8 mouse cellular contexts compared by ENCODE assay signal in genomic region chr9:58823139-58823917, GRCm38 (mm10). TPM values are rescaled to one million over a fixed set of nuclear protein-coding genes. Genes with fewer than 3 reads are reported as not detected.
DNase-seq lines count a peak whose midpoint lies in the region; ATAC-seq and TF ChIP-seq lines count a peak whose summit lies in the region.

Hcn4 (plus strand) TSS chr9:58823412.

- peaks cover 5% of the 10 kb centered on the region; the same call in 1 of the 2 replicates for H3K27me3 ChIP-seq in forebrain, embryonic 16.5 days (replicated peaks; ENCODE audit: control insufficient read depth, insufficient read depth, low read length)
- peaks cover 79% of the 10 kb centered on the region for H3K27me3 ChIP-seq in liver, embryonic 11.5 days (replicated peaks; ENCODE audit: control insufficient read depth, insufficient read depth, low read length)
- peaks cover 39% of the 10 kb centered on the region for H3K27me3 ChIP-seq in small intestine, adult 2 months (ENCODE audit: control insufficient read depth, insufficient read depth, low read length)

- peak within 1 kb of the TSS; percentile 88 for H3K4me2 ChIP-seq in forebrain, embryonic 16.5 days (ENCODE audit: low read length)
- H3K4me2 ChIP-seq in liver, embryonic 11.5 days, result peak within 1 kb of the TSS; percentile 82

- ATAC-seq in forebrain, embryonic 16.5 days, result peak; percentile 47
- no peak for ATAC-seq in liver, embryonic 11.5 days (replicated peaks; ENCODE audit: low FRiP score)

- peak within 1 kb of the TSS; percentile 80 for H3K4me3 ChIP-seq in forebrain, embryonic 16.5 days (replicated peaks; ENCODE audit: low read length)
- H3K4me3 ChIP-seq in liver, embryonic 11.5 days (ENCODE audit: low read depth, low read length), result peak within 1 kb of the TSS; percentile 59
- H3K4me3 ChIP-seq in small intestine, adult 2 months (ENCODE audit: low read depth, low read length), result peak within 1 kb of the TSS; percentile 63

- DNase-seq in embryo, embryonic 10 days (ENCODE audit: low spot score), result peak; percentile 54
- DNase-seq in embryo, embryonic 10.5 days (ENCODE audit: low spot score), result no peak
- DNase-seq in ovary, postnatal 10 days (ENCODE audit: low spot score), result peak; percentile 4
- DNase-seq in ovary, adult 18-20 months (ENCODE audit: low spot score), result no peak
- DNase-seq in liver, embryonic 11.5 days (ENCODE audit: low spot score), result peak; percentile 47
- no peak for DNase-seq in urinary bladder, postnatal 36 days (ENCODE audit: low spot score in 2 of 2)

- no peaks in the 10 kb centered on the region for H3K9me3 ChIP-seq in forebrain, embryonic 16.5 days (ENCODE audit: control insufficient read depth, low read length)
- H3K9me3 ChIP-seq in liver, embryonic 11.5 days (ENCODE audit: control insufficient read depth, low read length), result no peaks in the 10 kb centered on the region

- H3K9ac ChIP-seq in forebrain, embryonic 16.5 days (replicated peaks; ENCODE audit: low read depth, low read length), result peak within 1 kb of the TSS; percentile 84
- 0 out of 2 replicates have a peak within 1 kb of the TSS, but pooled peaks have one; percentile 18 for H3K9ac ChIP-seq in liver, embryonic 11.5 days (ENCODE audit: low read depth, low read length)

- peaks cover 31% of the 10 kb centered on the region for H3K4me1 ChIP-seq in forebrain, embryonic 16.5 days (replicated peaks; ENCODE audit: control insufficient read depth, insufficient read depth, low read length)
- H3K4me1 ChIP-seq in liver, embryonic 11.5 days (replicated peaks; ENCODE audit: control insufficient read depth, insufficient read depth, low read length), result peaks cover 4% of the 10 kb centered on the region; the same call in 1 of the 2 replicates
- H3K4me1 ChIP-seq in small intestine, adult 2 months (ENCODE audit: control insufficient read depth, insufficient read depth, insufficient read length, low read length), result peaks cover 5% of the 10 kb centered on the region; the same call in 1 of the 2 replicates

- TF ChIP-seq CTCF in small intestine, adult 2 months (IDR thresholded peaks at IDR 0.05; ENCODE audit: extremely low read depth, insufficient read length, insufficient replicate concordance, low read depth, low read length), result no peak

- WGBS in forebrain, embryonic 16.5 days, result under 1% methylated on average over 72 of the region's 95 CpGs
- WGBS in liver, embryonic 11.5 days, result 1% methylated on average over 93 of the region's 95 CpGs
- WGBS in small intestine, adult 2 months, result 1% methylated on average over 89 of the region's 95 CpGs

- H3K27ac ChIP-seq in forebrain, embryonic 16.5 days (ENCODE audit: low read length), result peak within 1 kb of the TSS; percentile 89
- no peak within 1 kb of the TSS for H3K27ac ChIP-seq in liver, embryonic 11.5 days (ENCODE audit: low read depth, low read length)
- H3K27ac ChIP-seq in small intestine, adult 2 months (ENCODE audit: insufficient read depth, low read depth, low read length), result no peak within 1 kb of the TSS

- no peaks in the 10 kb centered on the region for H3K36me3 ChIP-seq in forebrain, embryonic 16.5 days (ENCODE audit: control insufficient read depth, insufficient read depth)
- H3K36me3 ChIP-seq in liver, embryonic 11.5 days (ENCODE audit: control insufficient read depth, insufficient read depth, low read length), result no peaks in the 10 kb centered on the region
- no peaks in the 10 kb centered on the region for H3K36me3 ChIP-seq in small intestine, adult 2 months (ENCODE audit: control insufficient read depth, insufficient read depth, low read length)

- no peak for TF ChIP-seq POLR2A in small intestine, adult 2 months (IDR thresholded peaks at IDR 0.05; ENCODE audit: low read depth, low read length)

RNA-seq across cellular contexts. Expression of gene Hcn4, which starts in this region (rescaled TPM):
- polyA plus RNA-seq in forebrain, embryonic 16.5 days (2015; fragmentation: Nextera tagmentation; extraction: Ambion mirVana), result 2.1 and 2.8 TPM in 2 replicates
- polyA plus RNA-seq in liver, embryonic 11.5 days (2014; fragmentation: Nextera tagmentation; extraction: Ambion mirVana), result 0.39 and 0.40 TPM in 2 replicates
- 0.79 and 1.2 TPM in 2 replicates for polyA plus RNA-seq in small intestine, adult 2 months (2012; rRNA removed)

Comparison
In these comparisons a context has a peak if more than half of its experiments do, and no peak if none do; other contexts are left out.
1. DNase-seq: peak in embryo, embryonic 10 days (single experiment) and ovary, postnatal 10 days (single experiment); none in embryo, embryonic 10.5 days (single experiment), ovary, adult 18-20 months (single experiment) and urinary bladder, postnatal 36 days (0 of 2).
2. Peak in DNase-seq, H3K4me3 ChIP-seq, H3K9ac ChIP-seq and H3K4me2 ChIP-seq in liver, embryonic 11.5 days; RNA of the gene not detected or under 1 TPM.
3. Peak in every context shown above with its lines, with median percentiles within 50 percentile points of each other: H3K4me3 ChIP-seq.